Mouse (Mus musculus): Measurements from ENCODE around the gene Apba2. TPM values are rescaled to one million over a fixed set of nuclear protein-coding genes. Genes with fewer than 3 reads are reported as not detected.

Gene Apba2
- polyA plus RNA-seq, 1 experiment from 2014 or later: 173 TPM

GRCm38 (mm10) chr7:64792031-64792430, 290.5 kb downstream of the Apba2 start:
- Histone ChIP-seq H3K36me3 (ENCODE audit: control insufficient read depth, insufficient read depth, low read length) (no peaks in the 10 kb centered on the region), H3K9ac (ENCODE audit: low read depth, low read length) (no peak overlapping the region), H3K4me3 (ENCODE audit: low read length) (no peak overlapping the region), H3K4me1 (ENCODE audit: control insufficient read depth, insufficient read depth, low read depth, low read length) (no peaks in the 10 kb centered on the region), H3K9me3 (ENCODE audit: control insufficient read depth, low read length) (no peaks in the 10 kb centered on the region), H3K27me3 (replicated peaks; ENCODE audit: control insufficient read depth, insufficient read depth, low read length) (no peaks in the 10 kb centered on the region), H3K27ac (ENCODE audit: low read depth, low read length) (no peak overlapping the region), H3K4me2 (ENCODE audit: low read length) (no peak overlapping the region)
- ATAC-seq: peak; percentile 60
- WGBS: 55% methylated on average over 8 of the region's 8 CpGs

GRCm38 (mm10) chr7:64795554-64795953, 294.0 kb downstream of the Apba2 start:
- Histone ChIP-seq H3K9me3 (ENCODE audit: control insufficient read depth, low read length) (no peaks in the 10 kb centered on the region), H3K27ac (ENCODE audit: low read depth, low read length) (no peak overlapping the region), H3K4me2 (ENCODE audit: low read length) (no peak overlapping the region), H3K36me3 (ENCODE audit: control insufficient read depth, insufficient read depth, low read length) (no peaks in the 10 kb centered on the region), H3K4me3 (ENCODE audit: low read length) (no peak overlapping the region), H3K9ac (ENCODE audit: low read depth, low read length) (no peak overlapping the region), H3K4me1 (ENCODE audit: control insufficient read depth, insufficient read depth, low read depth, low read length) (no peaks in the 10 kb centered on the region), H3K27me3 (replicated peaks; ENCODE audit: control insufficient read depth, insufficient read depth, low read length) (no peaks in the 10 kb centered on the region)
- no peak for ATAC-seq
- WGBS: 80% methylated on average over 6 of the region's 6 CpGs

Other genes starting within 250 kb of the Apba2 start
- 10.4 and 12.2 TPM in 2 replicates for gene Mtmr10, start 214.1 kb upstream of the Apba2 start, polyA plus RNA-seq (2015; fragmentation: Nextera tagmentation; extraction: Ambion mirVana)
- 5.5 and 5.7 TPM in 2 replicates for gene Fan1, start 127.6 kb upstream of the Apba2 start, polyA plus RNA-seq (2015; fragmentation: Nextera tagmentation; extraction: Ambion mirVana)
- gene Mphosph10, start 109.4 kb upstream of the Apba2 start, polyA plus RNA-seq (2015; fragmentation: Nextera tagmentation; extraction: Ambion mirVana): 21.3 and 22.8 TPM in 2 replicates
- 51.2 and 67.9 TPM in 2 replicates for gene Mcee, start 109.1 kb upstream of the Apba2 start, polyA plus RNA-seq (2015; fragmentation: Nextera tagmentation; extraction: Ambion mirVana)

Data from hindbrain, embryonic 16.5 days (tissue).